Mouse (Mus musculus) olfactory bulb, adult 2 months (tissue): ENCODE data around the gene Sbf2.

Experiments used
- CTCF ChIP-seq: fragments of 200-500 bp; IDR thresholded peaks from 2 replicates; pipeline ENCODE4 v1.5.1; 2012; ENCODE audit warnings: low read depth, mild to moderate bottlenecking, low read length, moderate library complexity; ENCODE audit not compliant: insufficient read depth
- POLR2A ChIP-seq: fragments of 200-500 bp; IDR thresholded peaks from 2 replicates; pipeline ENCODE4 v1.6.1; 2012; ENCODE audit warnings: mild to moderate bottlenecking, low read depth, low read length, moderate library complexity; ENCODE audit not compliant: insufficient read depth

GRCm38 (mm10) chr7:110270455-110270854, 344.3 kb downstream of the Sbf2 start:
- no peak for TF ChIP-seq POLR2A
- no peak for TF ChIP-seq CTCF
